Mouse (Mus musculus) yolk sac, embryonic 10.5 days (tissue): ENCODE data around the gene Sema7a.
A peak's percentile ranks its signal among the peaks of the same experiment; 100 is the strongest.

ENCODE experiments used
- DNase-seq: peaks from one replicate; pipeline ENCODE4 v3.0.0-alpha.2; 2017; ENCODE audit warnings: low spot score

Sema7a gene

DNA sequence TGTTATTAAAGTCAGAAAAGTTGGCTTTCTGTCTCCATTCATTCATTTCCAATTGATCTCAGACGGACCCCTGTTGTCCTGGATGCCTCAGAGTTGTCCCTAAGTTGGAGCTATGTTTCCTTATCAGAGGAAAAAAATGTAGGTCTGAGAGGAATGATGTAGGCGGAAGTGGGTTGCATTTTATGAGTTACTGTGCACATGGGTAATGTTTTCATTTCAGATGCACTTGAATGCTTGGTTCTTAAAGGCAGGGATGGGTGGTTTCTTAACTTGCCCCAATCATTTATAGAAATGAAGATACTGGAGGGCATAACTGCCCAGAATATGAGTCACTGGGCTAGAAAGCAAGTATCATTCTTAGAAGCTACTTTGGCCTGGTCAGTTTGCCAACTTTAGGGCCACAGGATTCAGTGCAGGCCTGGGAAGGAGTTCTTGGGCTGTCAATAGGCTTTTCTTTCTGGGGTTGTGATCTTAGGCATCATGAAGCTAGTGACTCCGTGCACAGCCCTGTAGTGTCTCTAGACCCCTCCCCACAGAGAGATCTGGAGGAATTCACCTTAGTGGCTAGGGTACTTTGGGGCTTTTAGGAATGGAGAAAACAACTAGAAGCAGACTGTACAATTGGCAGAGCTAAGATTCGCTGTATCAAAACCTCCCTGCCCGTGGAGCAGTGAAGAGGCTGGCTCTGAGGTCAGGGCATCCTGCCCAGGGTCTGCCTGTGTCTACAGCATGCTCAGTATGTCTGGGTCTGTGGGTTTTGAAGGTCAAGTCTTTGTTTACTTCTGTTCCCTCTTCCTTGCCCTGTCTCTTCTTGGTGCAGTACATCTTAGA lies 1.5 kb upstream of the Sema7a start:
- no peak for DNase-seq

DNA sequence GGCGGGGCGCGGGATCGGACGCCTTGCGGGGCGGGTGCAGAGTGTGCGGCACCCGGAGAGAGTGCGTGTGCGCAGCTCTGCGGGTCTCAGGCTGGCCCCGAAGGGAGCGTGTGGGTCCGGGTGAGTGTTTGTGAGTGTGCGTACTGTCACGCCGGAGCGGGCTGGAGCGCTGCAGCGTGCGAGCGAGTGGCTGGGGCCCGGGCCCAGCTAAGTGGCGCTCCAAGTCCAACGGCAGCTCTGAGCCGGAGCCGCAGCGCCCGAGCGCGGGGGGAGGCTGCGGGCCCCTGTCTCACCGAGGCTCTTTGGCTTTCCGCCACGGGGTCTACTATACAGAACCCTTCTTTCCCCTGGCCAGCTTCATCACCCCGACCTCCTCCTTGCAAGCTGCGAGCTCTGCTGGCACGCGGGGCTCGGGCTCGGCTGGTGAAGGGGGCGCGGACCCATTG lies 460 bp downstream of the Sema7a start:
- DNase-seq, result no peak

GRCm38 (mm10) chr9:57940861-57941638 lies 1.1 kb downstream of the Sema7a start:
- no peak for DNase-seq

- DNase-seq, result no peak
Observed at GRCm38 (mm10) chr9:57942039-57942438, 2.1 kb downstream of the Sema7a start.

GRCm38 (mm10) chr9:57943067-57943466 lies 3.2 kb downstream of the Sema7a start:
- DNase-seq, result no peak

- peak; percentile 26 for DNase-seq
Observed at GRCm38 (mm10) chr9:57944572-57944971, 4.7 kb downstream of the Sema7a start.

DNA sequence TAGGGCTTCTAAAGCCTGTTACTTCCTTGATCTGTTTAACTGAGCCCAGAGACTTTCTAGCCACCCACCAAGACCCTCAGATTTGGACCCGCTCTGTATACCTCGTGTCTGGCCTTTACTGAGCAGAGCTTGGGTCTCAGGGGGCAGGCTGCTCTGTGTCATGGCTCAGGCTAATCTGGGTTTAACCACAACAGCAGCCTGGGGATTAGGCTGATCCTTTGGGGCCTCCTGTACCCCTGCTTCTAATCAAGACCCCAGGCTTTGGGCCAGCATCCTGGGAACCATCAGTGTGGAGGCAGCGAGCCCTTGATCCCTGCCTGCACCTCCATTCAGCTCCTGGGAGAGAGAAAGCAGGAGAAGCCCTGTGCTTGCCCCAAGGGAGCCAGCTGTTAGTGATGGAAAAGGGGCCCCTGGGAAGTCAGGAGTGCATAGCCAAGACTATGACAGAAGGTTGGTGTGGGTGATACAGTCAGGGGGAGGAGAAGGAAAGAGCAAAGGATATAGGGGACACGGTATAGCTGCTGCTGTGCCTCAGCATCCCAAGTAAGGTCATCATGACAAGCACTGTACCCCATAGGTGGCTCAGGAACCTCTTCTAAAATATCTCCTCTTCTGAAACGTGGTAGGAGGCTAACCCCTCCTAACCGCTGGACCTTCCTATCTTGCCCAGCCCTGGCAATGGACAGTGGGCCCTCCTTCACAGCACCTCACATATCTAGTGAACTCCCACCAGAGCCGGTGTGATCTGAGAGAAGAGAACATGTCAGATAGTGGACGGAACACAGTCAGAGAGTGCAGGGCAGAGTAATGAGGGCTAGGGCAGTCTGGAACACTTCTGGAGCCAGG lies 6.1 kb downstream of the Sema7a start:
- DNase-seq, result no peak

GRCm38 (mm10) chr9:57947381-57948030 lies 7.6 kb downstream of the Sema7a start:
- DNase-seq, result no peak

DNA sequence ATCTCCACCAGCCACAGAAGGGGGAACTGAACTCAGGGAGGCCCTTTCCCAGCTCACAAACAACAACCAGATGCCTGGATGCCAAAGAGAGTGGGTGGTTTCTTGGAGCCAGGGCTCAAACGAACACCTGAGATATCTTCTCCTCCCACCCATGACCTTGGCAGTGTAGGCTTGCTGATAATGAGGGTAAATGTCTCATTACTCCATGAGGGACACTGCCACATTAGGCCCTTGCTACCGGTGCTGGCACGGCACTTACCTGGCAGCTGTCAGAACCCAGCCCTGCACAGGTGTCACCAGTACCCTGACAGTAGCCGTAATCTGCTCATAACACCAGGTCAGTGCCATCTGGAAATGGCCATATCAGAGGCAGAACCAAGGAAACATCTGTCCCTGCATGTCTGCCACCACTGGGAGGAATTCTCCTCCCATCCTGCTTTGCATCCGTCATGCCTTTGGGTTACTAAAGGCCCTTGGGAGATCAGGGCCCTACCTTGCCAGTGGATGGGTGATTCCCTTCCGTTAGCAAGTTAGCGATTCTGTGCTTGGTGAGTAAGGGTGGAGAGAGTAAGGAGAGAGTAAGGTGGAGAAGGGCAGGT lies 8.5 kb downstream of the Sema7a start:
- DNase-seq, result no peak

DNA sequence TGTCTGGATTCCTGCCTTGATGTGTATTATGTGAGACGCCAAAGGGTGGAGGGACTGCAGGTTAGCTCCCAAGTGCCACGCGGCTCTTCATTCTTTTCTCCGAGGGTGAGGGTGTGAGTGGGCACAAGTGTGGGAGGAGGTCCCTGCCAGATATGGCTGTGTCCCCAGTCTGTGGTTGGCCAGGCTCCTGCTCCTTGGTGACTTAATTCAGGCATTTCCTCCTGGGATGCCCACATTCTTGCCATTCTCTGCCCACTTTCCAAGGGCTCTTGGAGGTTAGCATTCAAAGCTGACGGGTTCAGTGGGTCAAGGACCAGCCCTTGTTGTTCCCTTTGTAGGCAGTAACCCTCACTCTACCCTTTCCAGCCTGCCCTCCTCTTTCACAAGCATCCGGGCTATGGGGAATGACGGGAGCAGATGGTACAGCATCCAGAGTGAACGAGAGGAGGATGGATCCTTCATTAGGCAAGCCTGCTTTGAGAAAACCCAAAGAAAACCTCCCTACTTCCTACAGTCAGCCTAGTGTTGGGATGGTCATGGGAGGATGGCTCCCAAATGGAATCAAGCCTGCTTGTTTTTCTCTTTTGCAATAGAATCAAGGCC lies 9.3 kb downstream of the Sema7a start:
- DNase-seq, result no peak

GRCm38 (mm10) chr9:57949879-57950278 lies 10.0 kb downstream of the Sema7a start:
- no peak for DNase-seq

DNA sequence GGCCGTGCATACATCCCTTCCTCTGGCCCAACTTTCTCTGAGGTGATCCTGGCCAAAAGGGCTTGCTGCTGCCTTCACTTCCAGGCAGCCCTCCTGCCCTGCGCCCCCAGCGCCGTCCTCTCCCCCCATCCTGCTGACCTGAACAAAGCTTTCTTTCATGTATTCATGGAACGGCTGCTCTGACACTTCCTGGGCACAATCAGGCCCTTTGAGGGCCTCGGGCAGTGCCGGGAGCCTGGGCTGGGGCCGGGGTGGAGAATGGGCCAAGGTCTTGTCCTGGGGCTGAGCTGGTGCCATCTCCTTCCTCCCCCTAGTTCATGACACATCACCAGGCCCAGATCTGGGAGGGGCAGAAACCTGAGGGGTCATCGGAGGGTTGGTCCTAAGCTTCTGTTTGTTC lies 10.6 kb downstream of the Sema7a start:
- DNase-seq, result no peak

GRCm38 (mm10) chr9:57951993-57952392 lies 12.1 kb downstream of the Sema7a start:
- DNase-seq, result no peak

GRCm38 (mm10) chr9:57954962-57955744 lies 15.2 kb downstream of the Sema7a start:
- DNase-seq, result no peak

- DNase-seq, result no peak
Observed at GRCm38 (mm10) chr9:57955764-57956163, 15.9 kb downstream of the Sema7a start.

DNA sequence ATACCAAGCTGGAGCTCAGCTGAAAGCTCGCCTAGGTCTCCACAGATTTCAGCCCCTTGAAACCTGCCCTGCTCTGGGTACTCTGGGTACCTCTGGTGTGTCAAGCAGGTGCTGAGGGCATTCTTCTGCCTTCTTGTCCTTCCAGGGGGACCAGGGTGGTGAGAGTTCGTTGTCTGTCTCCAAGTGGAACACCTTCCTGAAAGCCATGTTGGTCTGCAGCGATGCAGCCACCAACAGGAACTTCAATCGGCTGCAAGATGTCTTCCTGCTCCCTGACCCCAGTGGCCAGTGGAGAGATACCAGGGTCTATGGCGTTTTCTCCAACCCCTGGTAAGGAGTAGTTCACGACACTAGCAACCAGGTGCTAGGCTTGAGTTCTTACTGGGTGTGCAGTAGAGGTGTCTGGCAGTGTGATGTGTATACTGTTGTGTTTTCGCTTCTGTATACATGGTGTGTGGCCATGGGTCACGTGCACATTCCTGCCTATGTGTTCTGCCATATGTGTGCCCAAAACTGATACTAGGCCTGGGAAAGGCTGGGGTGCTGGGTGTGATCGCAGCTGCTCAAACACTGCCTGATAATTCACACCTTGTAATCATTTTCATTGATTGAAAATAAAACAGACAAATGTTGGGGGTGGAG lies 16.4 kb downstream of the Sema7a start:
- no peak for DNase-seq

DNA sequence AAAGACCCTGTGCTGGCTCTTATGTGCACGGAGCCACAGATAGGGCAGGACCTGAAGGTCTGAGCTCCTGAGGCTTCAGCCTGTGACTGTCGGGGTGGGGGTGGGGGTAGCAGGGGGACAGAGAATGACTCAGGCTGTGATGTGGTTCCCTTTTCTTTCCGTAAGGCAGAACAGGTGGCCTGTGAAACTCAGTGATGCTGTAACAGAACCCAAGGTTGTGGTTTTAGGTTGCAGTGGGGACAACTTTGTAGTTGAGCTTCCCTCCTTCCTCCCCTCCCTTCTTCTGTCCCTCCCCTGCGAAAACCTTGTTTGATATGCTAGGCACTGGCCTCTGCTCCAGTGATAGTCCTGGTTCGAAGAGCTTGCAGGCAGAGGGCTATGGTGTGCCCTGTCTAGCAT lies 16.9 kb downstream of the Sema7a start:
- no peak for DNase-seq

DNA sequence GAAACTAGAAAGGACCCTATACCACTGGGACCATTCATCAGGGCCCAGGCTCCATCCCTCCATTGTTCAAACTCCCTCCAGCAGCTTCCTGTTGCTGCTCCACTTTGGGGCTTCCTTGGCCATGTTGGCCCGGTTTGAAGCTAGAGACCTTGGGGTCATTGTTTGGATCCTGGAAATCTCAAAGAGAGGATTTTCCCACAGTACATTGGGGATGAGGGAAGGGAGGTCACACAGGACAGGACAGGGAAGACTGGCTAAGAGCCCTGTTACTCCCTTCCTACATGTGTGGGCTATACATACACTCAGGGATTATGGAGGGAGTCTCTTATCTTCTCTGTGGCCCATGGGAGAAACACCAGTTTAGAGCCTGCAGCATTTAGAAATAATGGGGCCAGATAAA lies 18.7 kb downstream of the Sema7a start:
- no peak for DNase-seq

- no peak for DNase-seq
Observed at GRCm38 (mm10) chr9:57959399-57959798, 19.5 kb downstream of the Sema7a start.
